In the genomic region with DNA sequence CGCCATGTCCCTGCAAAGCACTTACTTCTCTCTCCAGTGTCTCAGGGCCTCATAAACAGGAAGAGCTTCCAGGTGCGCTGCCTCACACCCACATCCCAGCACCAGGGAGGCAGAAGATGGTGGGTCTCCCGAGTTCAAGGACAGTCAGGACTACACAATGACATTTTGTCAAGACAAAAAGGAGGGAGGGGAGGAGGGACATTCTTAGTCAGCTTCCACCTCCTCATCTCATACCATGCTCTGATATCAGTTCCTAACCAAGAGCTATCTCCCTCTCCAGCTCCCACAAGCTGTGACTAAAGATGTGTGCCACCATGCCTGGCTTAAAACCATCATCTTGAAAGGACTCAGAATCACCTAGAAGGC, we compare ENCODE assay signal across 13 mouse cellular contexts. TPM values are rescaled to one million over a fixed set of nuclear protein-coding genes. Genes with fewer than 3 reads are reported as not detected.
DNase-seq lines count a peak whose midpoint lies in the region; ATAC-seq and TF ChIP-seq lines count a peak whose summit lies in the region.
"Had no signal": no experiment of that assay in that cellular context is flagged by ENCODE, and none has a peak within 500 bp of the region (broad histone marks: within the 10 kb centered on the region; RNA-seq: fewer than 3 reads in every experiment).

No protein-coding gene starts in this region.

- TF ChIP-seq CTCF in midbrain, postnatal 0 days (IDR thresholded peaks at IDR 0.05) = no peak

- DNase-seq in heart, adult 18-20 months = no peak
- no peak for DNase-seq in midbrain, postnatal 0 days (ENCODE audit: low spot score)
- no peak for DNase-seq in frontal cortex, postnatal 10 days (ENCODE audit: low spot score in 2 of 2)
- no peak for DNase-seq in adrenal gland, postnatal 10 days
- DNase-seq: layer of hippocampus, adult 9-11 months; lung, postnatal 36 days had no signal

- ATAC-seq in heart, embryonic 15.5 days (replicated peaks; ENCODE audit: insufficient number of reproducible peaks, insufficient read depth, low FRiP score, low read depth) = no peak
- no peak for ATAC-seq in midbrain, embryonic 12.5 days (ENCODE audit: low FRiP score, low read depth)
- no peak for ATAC-seq in midbrain, postnatal 0 days (ENCODE audit: low FRiP score)
- no peak for ATAC-seq in limb, embryonic 15.5 days (ENCODE audit: insufficient number of reproducible peaks, low FRiP score, low TSS enrichment, low read depth)
- ATAC-seq: activated CD4-positive, CD25-positive, alpha-beta regulatory T cell, adult 4 months had no signal

- H3K27ac ChIP-seq in heart, embryonic 15.5 days = peak overlapping the region; percentile 41
- 0 out of 2 replicates have a peak overlapping the region, but pooled peaks have one; percentile 4 for H3K27ac ChIP-seq in midbrain, embryonic 12.5 days (replicated peaks)
- H3K27ac ChIP-seq in midbrain, postnatal 0 days (ENCODE audit: low read depth, low read length) = no peak overlapping the region
- peak overlapping the region; percentile 38; the same call in 1 of the 2 replicates for H3K27ac ChIP-seq in limb, embryonic 15.5 days
- H3K27ac ChIP-seq: limb, embryonic 12.5 days had no signal

- no peaks in the 10 kb centered on the region for H3K9me3 ChIP-seq in heart, embryonic 15.5 days (replicated peaks)
- no peaks in the 10 kb centered on the region for H3K9me3 ChIP-seq in midbrain, embryonic 12.5 days
- H3K9me3 ChIP-seq in midbrain, postnatal 0 days (ENCODE audit: low read length) = no peaks in the 10 kb centered on the region
- H3K9me3 ChIP-seq in limb, embryonic 15.5 days = no peaks in the 10 kb centered on the region

- no peak overlapping the region for H3K4me2 ChIP-seq in heart, embryonic 15.5 days
- no peak overlapping the region for H3K4me2 ChIP-seq in midbrain, embryonic 12.5 days (replicated peaks)
- H3K4me2 ChIP-seq in midbrain, postnatal 0 days (ENCODE audit: low read depth, low read length, poor library complexity, severe bottlenecking) = no peak overlapping the region
- no peak overlapping the region for H3K4me2 ChIP-seq in limb, embryonic 15.5 days
- H3K4me2 ChIP-seq: limb, embryonic 12.5 days had no signal

- 0 out of 2 replicates have a peak overlapping the region, but pooled peaks have one; percentile 11 for H3K9ac ChIP-seq in heart, embryonic 15.5 days
- no peak overlapping the region for H3K9ac ChIP-seq in midbrain, embryonic 12.5 days (replicated peaks)
- no peak overlapping the region for H3K9ac ChIP-seq in midbrain, postnatal 0 days (replicated peaks; ENCODE audit: low read length, poor library complexity, severe bottlenecking)
- no peak overlapping the region for H3K9ac ChIP-seq in limb, embryonic 15.5 days
- H3K9ac ChIP-seq: limb, embryonic 12.5 days had no signal

- peaks cover 61% of the 10 kb centered on the region for H3K4me1 ChIP-seq in heart, embryonic 15.5 days (replicated peaks)
- peaks cover 21% of the 10 kb centered on the region for H3K4me1 ChIP-seq in midbrain, embryonic 12.5 days
- H3K4me1 ChIP-seq in midbrain, postnatal 0 days (ENCODE audit: insufficient read depth, low read length) = 0 out of 2 replicates have a peak, but pooled peaks cover 4% of the 10 kb centered on the region
- peaks cover 35% of the 10 kb centered on the region for H3K4me1 ChIP-seq in limb, embryonic 15.5 days

- no peaks in the 10 kb centered on the region for H3K27me3 ChIP-seq in heart, embryonic 15.5 days
- no peaks in the 10 kb centered on the region for H3K27me3 ChIP-seq in midbrain, embryonic 12.5 days
- H3K27me3 ChIP-seq in midbrain, postnatal 0 days (ENCODE audit: insufficient read depth, low read length) = no peaks in the 10 kb centered on the region
- no peaks in the 10 kb centered on the region for H3K27me3 ChIP-seq in limb, embryonic 15.5 days
- H3K27me3 ChIP-seq: limb, embryonic 12.5 days had no signal

- H3K4me3 ChIP-seq in heart, embryonic 15.5 days = no peak overlapping the region
- H3K4me3 ChIP-seq in midbrain, embryonic 12.5 days = no peak overlapping the region
- H3K4me3 ChIP-seq in midbrain, postnatal 0 days (ENCODE audit: low read depth, low read length) = no peak overlapping the region
- H3K4me3 ChIP-seq in limb, embryonic 15.5 days = no peak overlapping the region
- H3K4me3 ChIP-seq: limb, embryonic 12.5 days had no signal

- no peaks in the 10 kb centered on the region for H3K36me3 ChIP-seq in heart, embryonic 15.5 days
- peaks cover 6% of the 10 kb centered on the region for H3K36me3 ChIP-seq in midbrain, embryonic 12.5 days
- 0 out of 2 replicates have a peak, but pooled peaks cover 6% of the 10 kb centered on the region for H3K36me3 ChIP-seq in midbrain, postnatal 0 days (ENCODE audit: insufficient read depth, low read length)
- peaks cover 9% of the 10 kb centered on the region; the same call in 1 of the 2 replicates for H3K36me3 ChIP-seq in limb, embryonic 15.5 days

- 47% methylated on average over 3 of the region's 3 CpGs for WGBS in heart, embryonic 15.5 days
- WGBS in midbrain, embryonic 12.5 days = 76% methylated on average over 3 of the region's 3 CpGs
- WGBS in midbrain, postnatal 0 days = 71% methylated on average over 3 of the region's 3 CpGs
- WGBS in limb, embryonic 15.5 days = 62% methylated on average over 3 of the region's 3 CpGs

RNA-seq across cellular contexts. Expression of a gene that starts 11.8 kb away (rescaled TPM):
- polyA plus RNA-seq in heart, embryonic 15.5 days (2015; fragmentation: Nextera tagmentation; extraction: Ambion mirVana) = 132 and 145 TPM in 2 replicates
- total RNA-seq in heart, adult 18-20 months (2021) = 100 to 1,000 TPM; 323 to 334 TPM
- 189 and 196 TPM in 2 replicates for polyA plus RNA-seq in midbrain, embryonic 12.5 days (2016; fragmentation: Nextera tagmentation; extraction: Ambion mirVana)
- 280 and 286 TPM in 2 replicates for total RNA-seq in midbrain, postnatal 0 days (2014; rRNA removed)
- 203 and 211 TPM in 2 replicates for polyA plus RNA-seq in midbrain, postnatal 0 days (2015; fragmentation: Nextera tagmentation; extraction: Ambion mirVana)
- 84.9 and 85.0 TPM in 2 replicates for polyA plus RNA-seq in limb, embryonic 15.5 days (2015; fragmentation: Nextera tagmentation; extraction: Ambion mirVana)
- 100 to 1,000 TPM; 166 to 171 TPM for total RNA-seq in adrenal gland, postnatal 10 days (2021)

RNA-seq across cellular contexts. Expression of a gene that starts 23.5 kb away (rescaled TPM):
- polyA plus RNA-seq in heart, embryonic 15.5 days (2015; fragmentation: Nextera tagmentation; extraction: Ambion mirVana) = not detected in 2 replicates
- under 1 TPM in 1 of 2 experiments, not detected in 1; 0.84 TPM for total RNA-seq in heart, adult 18-20 months (2021)
- not detected in 2 replicates for polyA plus RNA-seq in midbrain, embryonic 12.5 days (2016; fragmentation: Nextera tagmentation; extraction: Ambion mirVana)
- total RNA-seq in midbrain, postnatal 0 days (2014; rRNA removed) = not detected in 2 replicates
- not detected in 2 replicates for polyA plus RNA-seq in midbrain, postnatal 0 days (2015; fragmentation: Nextera tagmentation; extraction: Ambion mirVana)
- polyA plus RNA-seq in limb, embryonic 15.5 days (2015; fragmentation: Nextera tagmentation; extraction: Ambion mirVana) = not detected in 2 replicates
- 1 to 10 TPM in 1 of 2 experiments, not detected in 1; 1.2 TPM for total RNA-seq in adrenal gland, postnatal 10 days (2021)
- total RNA-seq: ES-E14 had no signal
- polyA plus RNA-seq: activated CD4-positive, CD25-positive, alpha-beta regulatory T cell, adult 4 months; kidney, embryonic 16.5 days; limb, embryonic 12.5 days had no signal

RNA-seq across cellular contexts. Expression of a gene that starts 25.0 kb away (rescaled TPM):
- 506 and 536 TPM in 2 replicates for polyA plus RNA-seq in heart, embryonic 15.5 days (2015; fragmentation: Nextera tagmentation; extraction: Ambion mirVana)
- total RNA-seq in heart, adult 18-20 months (2021) = 100 to 1,000 TPM; 527 to 608 TPM
- polyA plus RNA-seq in midbrain, embryonic 12.5 days (2016; fragmentation: Nextera tagmentation; extraction: Ambion mirVana) = 694 and 702 TPM in 2 replicates
- total RNA-seq in midbrain, postnatal 0 days (2014; rRNA removed) = 1,349 and 1,717 TPM in 2 replicates
- polyA plus RNA-seq in midbrain, postnatal 0 days (2015; fragmentation: Nextera tagmentation; extraction: Ambion mirVana) = 447 and 461 TPM in 2 replicates
- 793 and 967 TPM in 2 replicates for polyA plus RNA-seq in limb, embryonic 15.5 days (2015; fragmentation: Nextera tagmentation; extraction: Ambion mirVana)
- 1,000 to 10,000 TPM in 1 of 2 experiments, 100 to 1,000 TPM in 1; 973 to 1,027 TPM for total RNA-seq in adrenal gland, postnatal 10 days (2021)

RNA-seq across cellular contexts. Expression of a gene that starts 43.8 kb away (rescaled TPM):
- 0.54 and 0.82 TPM in 2 replicates for polyA plus RNA-seq in heart, embryonic 15.5 days (2015; fragmentation: Nextera tagmentation; extraction: Ambion mirVana)
- total RNA-seq in heart, adult 18-20 months (2021) = under 1 TPM; 0.25 to 0.67 TPM
- 6.3 and 6.7 TPM in 2 replicates for polyA plus RNA-seq in midbrain, embryonic 12.5 days (2016; fragmentation: Nextera tagmentation; extraction: Ambion mirVana)
- total RNA-seq in midbrain, postnatal 0 days (2014; rRNA removed) = 47.0 and 50.3 TPM in 2 replicates
- polyA plus RNA-seq in midbrain, postnatal 0 days (2015; fragmentation: Nextera tagmentation; extraction: Ambion mirVana) = 85.2 and 87.6 TPM in 2 replicates
- 2.5 and 3.4 TPM in 2 replicates for polyA plus RNA-seq in limb, embryonic 15.5 days (2015; fragmentation: Nextera tagmentation; extraction: Ambion mirVana)
- total RNA-seq in adrenal gland, postnatal 10 days (2021) = 1 to 10 TPM; 3.2 to 4.6 TPM

RNA-seq across cellular contexts. Expression of a gene that starts 45.9 kb away (rescaled TPM):
- polyA plus RNA-seq in heart, embryonic 15.5 days (2015; fragmentation: Nextera tagmentation; extraction: Ambion mirVana) = 14.5 and 23.0 TPM in 2 replicates
- 10 to 100 TPM in 1 of 2 experiments, 1 to 10 TPM in 1; 9.3 to 10.6 TPM for total RNA-seq in heart, adult 18-20 months (2021)
- 18.9 and 20.7 TPM in 2 replicates for polyA plus RNA-seq in midbrain, embryonic 12.5 days (2016; fragmentation: Nextera tagmentation; extraction: Ambion mirVana)
- total RNA-seq in midbrain, postnatal 0 days (2014; rRNA removed) = 70.2 and 80.2 TPM in 2 replicates
- 88.8 and 113 TPM in 2 replicates for polyA plus RNA-seq in midbrain, postnatal 0 days (2015; fragmentation: Nextera tagmentation; extraction: Ambion mirVana)
- 28.4 TPM in 2 replicates for polyA plus RNA-seq in limb, embryonic 15.5 days (2015; fragmentation: Nextera tagmentation; extraction: Ambion mirVana)
- 10 to 100 TPM; 10.8 to 15.5 TPM for total RNA-seq in adrenal gland, postnatal 10 days (2021)
